Mouse (Mus musculus) macrophage (primary cell): ENCODE data around the gene Ddc. TPM values are rescaled to one million over a fixed set of nuclear protein-coding genes. Genes with fewer than 3 reads are reported as not detected.

ENCODE experiments used
- H3K27ac ChIP-seq: fragments of 350-480 bp; formaldehyde crosslinking; 2 replicates; pipeline ENCODE4 v1.9.0; 2021
- H3K36me3 ChIP-seq: fragments of 350-480 bp; formaldehyde crosslinking; 2 replicates; pipeline ENCODE4 v1.9.0; 2021; ENCODE audit errors: inconsistent target
- H3K4me3 ChIP-seq: fragments of 350-480 bp; formaldehyde crosslinking; 2 replicates; pipeline ENCODE4 v1.9.0; 2021; ENCODE audit errors: inconsistent target
- H3K79me2 ChIP-seq: fragments of 350-480 bp; formaldehyde crosslinking; 2 replicates; pipeline ENCODE4 v1.9.0; 2021; ENCODE audit errors: inconsistent target
- WGBS: methylation state at CpG from one replicate; pipeline ENCODE4 v1.1.7; 2026; ENCODE audit warnings: inconsistent platforms; ENCODE audit not compliant: missing documents; 5-methylcytosine and 5-hydroxymethylcytosine counted together
- polyA plus RNA-seq: library from polyadenylated mRNA; stranded (reverse); fragments of 250-400 nt; gene quantifications from 3 replicates; pipeline ENCODE4 v1.2.4, GENCODE M21; 2018; ENCODE audit warnings: inconsistent platforms

Ddc gene
- polyA plus RNA-seq, 1 experiment from 2014 or later, result not detected

GRCm38 (mm10) chr11:11835361-11835760 lies 62.6 kb downstream of the Ddc start:
- Histone ChIP-seq H3K27ac (no peak overlapping the region), H3K36me3 (no peaks in the 10 kb centered on the region), H3K4me3 (no peak overlapping the region), H3K79me2 (no peaks in the 10 kb centered on the region)
- WGBS, result 69% methylated on average over 6 of the region's 6 CpGs

GRCm38 (mm10) chr11:11833100-11833499 lies 64.8 kb downstream of the Ddc start:
- Histone ChIP-seq H3K27ac (no peak overlapping the region), H3K4me3 (no peak overlapping the region), H3K36me3 (no peaks in the 10 kb centered on the region), H3K79me2 (no peaks in the 10 kb centered on the region)
- 31% methylated on average over 8 of the region's 8 CpGs for WGBS

DNA sequence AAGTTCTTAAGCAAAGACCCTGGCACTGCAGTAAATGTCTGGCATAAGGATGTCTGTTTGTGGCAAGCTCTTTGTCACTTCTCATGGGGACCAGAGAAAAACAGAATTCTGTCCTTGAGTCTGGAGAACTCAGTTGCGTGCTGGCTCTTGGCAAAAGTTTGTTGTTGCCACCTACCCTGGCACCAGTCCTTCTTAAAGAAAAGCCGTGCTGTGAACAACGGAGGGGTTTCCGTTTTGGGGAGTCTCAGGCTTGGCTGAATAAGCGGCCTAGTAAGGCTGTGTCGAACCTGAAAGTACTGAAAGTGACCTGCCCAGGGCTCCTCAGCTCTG lies 65.2 kb downstream of the Ddc start:
- Histone ChIP-seq H3K79me2 (no peaks in the 10 kb centered on the region), H3K27ac (no peak overlapping the region), H3K4me3 (no peak overlapping the region), H3K36me3 (no peaks in the 10 kb centered on the region)
- 52% methylated on average over 6 of the region's 6 CpGs for WGBS

GRCm38 (mm10) chr11:11831940-11832754 lies 65.8 kb downstream of the Ddc start:
- no peaks in the 10 kb centered on the region for H3K79me2 ChIP-seq
- no peak overlapping the region for H3K27ac ChIP-seq
- H3K36me3 ChIP-seq, result no peaks in the 10 kb centered on the region
- 78% methylated on average over 6 of the region's 6 CpGs for WGBS
- no peak overlapping the region for H3K4me3 ChIP-seq

GRCm38 (mm10) chr11:11831526-11831925 lies 66.4 kb downstream of the Ddc start:
- 95% methylated on average over 6 of the region's 6 CpGs for WGBS
- H3K36me3 ChIP-seq, result no peaks in the 10 kb centered on the region
- no peaks in the 10 kb centered on the region for H3K79me2 ChIP-seq
- no peak overlapping the region for H3K27ac ChIP-seq
- no peak overlapping the region for H3K4me3 ChIP-seq

DNA sequence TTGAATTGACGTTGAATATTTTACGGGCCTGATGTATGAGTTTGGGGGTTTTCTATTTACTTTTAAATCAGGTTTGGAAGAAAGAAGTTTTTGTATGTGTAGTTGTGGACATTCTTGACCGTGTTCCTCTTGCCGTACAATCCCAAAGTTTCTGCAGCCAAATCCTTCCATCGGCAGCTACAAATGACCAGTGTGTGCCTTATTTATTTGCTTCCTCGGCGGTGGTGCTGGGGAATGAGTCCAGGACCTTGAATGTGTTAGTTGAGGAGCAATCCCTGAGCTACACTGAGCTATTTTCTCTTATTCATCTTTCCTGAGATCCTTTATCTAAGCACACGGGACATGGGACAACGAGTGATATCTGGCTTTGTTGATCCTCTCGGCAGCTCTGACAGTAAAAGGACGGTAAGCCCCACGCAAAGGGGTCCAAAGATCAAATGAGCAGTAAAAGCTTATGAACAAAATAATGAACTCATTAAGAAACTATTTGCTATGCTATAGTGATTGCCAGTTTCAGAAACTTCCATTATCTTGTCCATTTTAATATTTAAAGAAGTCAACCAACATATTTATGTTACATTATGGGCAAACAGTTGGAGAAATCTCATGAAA lies 67.0 kb downstream of the Ddc start:
- H3K36me3 ChIP-seq, result no peaks in the 10 kb centered on the region
- 96% methylated on average over 12 of the region's 12 CpGs for WGBS
- H3K79me2 ChIP-seq, result no peaks in the 10 kb centered on the region
- no peak overlapping the region for H3K27ac ChIP-seq
- no peak overlapping the region for H3K4me3 ChIP-seq

DNA sequence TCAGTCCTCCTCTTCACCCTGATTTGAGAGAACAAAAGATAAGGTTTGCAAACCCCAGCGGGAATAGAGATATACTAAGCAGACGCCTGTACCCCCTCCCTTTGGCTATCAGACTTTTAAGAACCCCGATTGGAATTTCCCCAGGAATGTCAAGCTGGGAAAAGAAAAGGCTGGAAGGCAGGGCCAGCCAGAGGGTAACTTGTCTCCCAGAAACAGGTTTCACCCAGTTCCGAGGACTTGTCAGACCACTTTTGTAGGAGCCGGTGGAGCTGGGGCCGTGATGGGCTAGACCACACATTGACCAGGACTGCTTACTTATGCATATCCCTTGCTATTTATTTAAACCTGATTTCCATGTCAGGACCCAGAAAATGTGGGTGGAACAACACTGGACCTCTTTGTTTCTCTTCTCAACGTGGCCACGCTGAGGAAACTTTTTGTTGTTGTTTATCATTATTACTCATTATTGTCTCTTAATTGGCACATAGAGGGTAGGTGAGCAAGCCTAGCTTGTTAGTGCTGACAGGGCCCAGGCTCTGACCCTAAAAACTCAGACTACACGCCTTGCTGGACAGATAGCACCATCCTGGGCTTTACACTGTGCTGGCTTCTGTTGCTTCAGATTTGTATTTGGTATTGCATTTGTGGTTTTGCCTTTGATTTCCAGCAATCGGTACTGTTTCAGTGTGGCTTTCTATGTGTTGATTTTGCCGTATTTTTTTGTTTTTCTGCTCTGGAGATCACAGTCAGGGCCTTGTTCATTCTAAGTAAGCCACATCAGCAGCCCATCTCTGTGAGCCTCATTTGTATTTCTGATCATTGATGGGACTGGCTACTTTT lies 68.6 kb downstream of the Ddc start:
- Histone ChIP-seq H3K27ac (no peak overlapping the region), H3K36me3 (no peaks in the 10 kb centered on the region), H3K4me3 (no peak overlapping the region), H3K79me2 (no peaks in the 10 kb centered on the region)
- WGBS, result 95% methylated on average over 10 of the region's 11 CpGs

GRCm38 (mm10) chr11:11828761-11829160 lies 69.2 kb downstream of the Ddc start:
- H3K79me2 ChIP-seq, result no peaks in the 10 kb centered on the region
- H3K36me3 ChIP-seq, result no peaks in the 10 kb centered on the region
- H3K27ac ChIP-seq, result no peak overlapping the region
- H3K4me3 ChIP-seq, result no peak overlapping the region
- WGBS, result 76% methylated on average over 6 of the region's 6 CpGs

- Histone ChIP-seq H3K4me3 (no peak overlapping the region), H3K36me3 (no peaks in the 10 kb centered on the region), H3K79me2 (no peaks in the 10 kb centered on the region), H3K27ac (no peak overlapping the region)
- 66% methylated on average over 5 of the region's 5 CpGs for WGBS
Measured at GRCm38 (mm10) chr11:11828251-11828650, 69.7 kb downstream of the Ddc start.

GRCm38 (mm10) chr11:11826475-11826874 lies 71.5 kb downstream of the Ddc start:
- no peaks in the 10 kb centered on the region for H3K36me3 ChIP-seq
- H3K4me3 ChIP-seq, result no peak overlapping the region
- H3K27ac ChIP-seq, result no peak overlapping the region
- no peaks in the 10 kb centered on the region for H3K79me2 ChIP-seq

DNA sequence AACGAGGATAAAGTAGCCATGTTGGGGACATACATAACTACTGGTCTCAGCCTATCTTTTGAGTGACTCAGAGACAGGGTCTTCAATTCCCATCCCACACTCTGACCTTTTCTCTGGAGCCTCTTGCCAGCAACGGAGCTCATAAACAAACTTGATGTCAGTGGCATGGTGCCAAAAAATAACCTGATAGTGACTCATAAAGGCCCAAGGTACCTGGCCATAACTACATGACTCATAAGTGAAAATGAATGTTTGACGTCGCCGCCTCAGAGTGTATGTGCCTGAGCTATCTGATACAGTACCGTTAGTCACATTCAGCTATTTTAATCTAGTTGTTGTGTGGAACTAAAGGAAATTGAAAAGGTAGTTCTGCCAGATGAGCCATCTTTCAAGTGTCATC lies 72.3 kb downstream of the Ddc start:
- WGBS, result 89% methylated on average over 6 of the region's 6 CpGs
- H3K4me3 ChIP-seq, result no peak overlapping the region

GRCm38 (mm10) chr11:11824970-11825635 lies 72.8 kb downstream of the Ddc start:
- Histone ChIP-seq H3K4me3 (no peak overlapping the region), H3K79me2 (no peaks in the 10 kb centered on the region), H3K36me3 (no peaks in the 10 kb centered on the region), H3K27ac (no peak overlapping the region)
- 95% methylated on average over 3 of the region's 3 CpGs for WGBS

More for the DNA sequence above, 72.3 kb downstream of the Ddc start:
- Histone ChIP-seq H3K36me3 (no peaks in the 10 kb centered on the region), H3K79me2 (no peaks in the 10 kb centered on the region), H3K27ac (no peak overlapping the region)

DNA sequence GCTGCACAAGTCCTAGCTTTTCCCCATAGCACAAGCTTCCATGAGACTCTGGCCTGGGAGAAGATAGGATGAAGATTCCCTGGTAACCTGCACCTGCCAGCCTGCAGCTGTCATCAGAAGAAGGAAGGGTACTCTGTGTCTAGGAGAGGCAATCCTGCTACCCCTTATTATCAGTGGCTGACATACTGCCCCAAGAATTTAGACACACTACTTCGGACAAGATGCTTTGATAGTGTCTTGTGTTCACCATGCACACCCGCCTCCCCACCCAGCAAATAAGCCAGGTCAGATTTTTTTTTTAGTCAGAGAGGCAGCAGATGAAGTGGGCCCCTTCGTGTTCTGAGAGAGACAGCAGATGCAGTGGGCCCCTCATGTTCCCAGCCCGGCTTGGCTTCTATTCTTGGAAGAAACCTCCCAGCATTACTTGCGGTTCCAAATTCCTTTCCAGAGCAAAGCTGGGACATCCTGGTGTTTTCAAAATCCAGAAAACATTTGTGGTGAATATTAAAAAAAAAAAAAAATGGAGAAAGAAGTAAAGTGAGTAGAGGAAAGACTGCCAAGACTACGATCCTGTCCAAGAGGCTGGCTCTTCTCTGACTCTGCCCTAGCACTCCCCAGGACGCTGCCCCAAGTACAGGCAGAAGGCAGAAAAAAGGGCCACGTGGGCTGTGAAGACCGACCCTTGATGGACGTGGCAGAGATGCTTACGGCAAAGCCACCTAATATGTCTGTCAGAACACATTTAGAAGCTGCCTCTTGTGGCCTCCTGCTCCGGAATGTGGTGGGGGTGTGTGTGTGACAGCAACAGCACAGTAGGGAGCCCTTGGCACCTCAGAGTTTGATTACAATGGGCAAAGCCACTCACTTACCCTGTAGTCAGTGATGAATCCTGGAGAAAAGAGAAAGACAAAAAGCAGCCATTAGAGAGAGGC lies 73.7 kb downstream of the Ddc start:
- Histone ChIP-seq H3K79me2 (no peaks in the 10 kb centered on the region), H3K27ac (no peak overlapping the region), H3K4me3 (no peak overlapping the region), H3K36me3 (no peaks in the 10 kb centered on the region)
- WGBS, result 94% methylated on average over 12 of the region's 12 CpGs
